Mouse (Mus musculus): ENCODE data around the gene Gm49601. TPM values are rescaled to one million over a fixed set of nuclear protein-coding genes. Genes with fewer than 3 reads are reported as not detected.

Gm49601 gene
- polyA plus RNA-seq, 1 experiment from 2014 or later: 4.3 TPM

DNA sequence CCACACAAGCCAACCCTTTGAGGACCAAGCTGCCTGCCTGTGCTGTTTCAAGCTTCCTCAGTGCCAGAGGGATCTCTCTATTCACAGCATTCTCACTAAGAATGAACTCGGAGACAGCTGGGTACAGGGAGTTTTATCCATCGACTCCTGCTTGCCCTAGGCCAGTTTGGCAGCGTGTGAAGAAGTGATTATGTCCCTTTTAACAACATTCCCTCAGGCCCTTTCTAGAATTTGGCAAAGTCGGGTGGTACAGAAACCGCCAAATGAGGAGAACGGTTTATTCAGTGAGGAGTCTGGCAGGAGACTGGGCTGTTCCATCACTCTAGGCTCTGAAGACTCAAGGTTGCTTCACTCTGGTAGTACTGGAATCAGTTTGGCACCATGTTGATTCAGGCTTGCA lies 6.0 kb downstream of the Gm49601 start:
- Histone ChIP-seq H3K4me3 (replicated peaks) (no peak overlapping the region), H3K4me1 (replicated peaks) (peaks cover 21% of the 10 kb centered on the region), H3K4me2 (replicated peaks) (peak overlapping the region; percentile 95)

DNA sequence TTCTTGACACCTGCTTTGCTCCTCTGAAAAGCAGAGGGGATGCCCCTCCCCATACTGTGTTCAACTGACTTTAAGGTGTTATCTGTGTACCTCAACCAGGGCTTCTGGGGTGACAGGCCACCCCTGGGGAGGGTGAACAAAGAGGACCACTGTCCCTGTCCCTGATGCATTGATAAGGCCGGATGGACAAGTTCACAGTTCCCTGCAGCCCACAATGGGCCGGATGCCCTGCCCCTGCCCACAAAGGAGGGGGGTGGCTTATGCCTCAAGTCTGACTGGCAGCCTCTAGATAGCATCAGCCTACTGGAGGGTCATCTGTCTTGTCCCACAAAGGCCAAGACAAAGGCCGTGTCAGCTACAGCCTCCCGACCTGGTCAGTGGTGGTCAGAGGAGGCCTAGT lies 7.1 kb downstream of the Gm49601 start:
- Histone ChIP-seq H3K9me3 (no peaks in the 10 kb centered on the region), H3K27me3 (replicated peaks) (peaks cover 62% of the 10 kb centered on the region), H3K27ac (no peak overlapping the region), H3K4me1 (replicated peaks) (peaks cover 21% of the 10 kb centered on the region), H3K36me3 (peaks cover 12% of the 10 kb centered on the region; the same call in 1 of the 2 replicates), H3K4me2 (replicated peaks) (no peak overlapping the region), H3K9ac (no peak overlapping the region), H3K4me3 (replicated peaks) (no peak overlapping the region)
- WGBS: 56% methylated on average over 4 of the region's 4 CpGs
- no peak for ATAC-seq

More for the DNA sequence above, 6.0 kb downstream of the Gm49601 start:
- Histone ChIP-seq H3K36me3 (peaks cover 12% of the 10 kb centered on the region; the same call in 1 of the 2 replicates), H3K9ac (no peak overlapping the region), H3K27ac (no peak overlapping the region), H3K9me3 (no peaks in the 10 kb centered on the region), H3K27me3 (replicated peaks) (peaks cover 73% of the 10 kb centered on the region)
- 50% methylated on average over 6 of the region's 6 CpGs for WGBS
- no peak for ATAC-seq

DNA sequence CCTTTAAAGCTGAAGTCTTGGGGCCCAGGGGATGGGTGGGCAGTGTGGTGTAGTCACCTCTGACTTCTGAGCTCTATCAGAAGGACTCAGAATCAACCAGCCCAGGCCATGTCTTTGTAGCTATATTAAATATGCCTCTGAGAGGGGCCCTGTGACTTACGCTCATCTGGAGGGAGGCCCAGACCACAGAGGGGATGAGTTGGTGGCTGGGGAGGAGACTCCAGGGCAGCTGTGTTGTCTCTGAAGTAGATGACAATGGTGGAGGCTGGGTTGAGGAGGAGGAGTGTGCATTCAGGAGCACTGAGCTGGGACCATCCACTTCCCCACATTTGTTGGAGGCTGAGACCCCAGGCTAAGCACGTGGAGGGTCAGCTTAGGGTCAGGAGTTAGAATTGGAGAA lies 7.9 kb downstream of the Gm49601 start:
- no peak overlapping the region for H3K4me3 ChIP-seq (replicated peaks)
- H3K9ac ChIP-seq: no peak overlapping the region
- H3K27ac ChIP-seq: no peak overlapping the region
- ATAC-seq: no peak
- H3K36me3 ChIP-seq: peaks cover 5% of the 10 kb centered on the region; the same call in 1 of the 2 replicates
- 60% methylated on average over 2 of the region's 2 CpGs for WGBS
- H3K27me3 ChIP-seq (replicated peaks): peaks cover 54% of the 10 kb centered on the region
- peaks cover 21% of the 10 kb centered on the region for H3K4me1 ChIP-seq (replicated peaks)
- H3K4me2 ChIP-seq (replicated peaks): no peak overlapping the region
- no peaks in the 10 kb centered on the region for H3K9me3 ChIP-seq

DNA sequence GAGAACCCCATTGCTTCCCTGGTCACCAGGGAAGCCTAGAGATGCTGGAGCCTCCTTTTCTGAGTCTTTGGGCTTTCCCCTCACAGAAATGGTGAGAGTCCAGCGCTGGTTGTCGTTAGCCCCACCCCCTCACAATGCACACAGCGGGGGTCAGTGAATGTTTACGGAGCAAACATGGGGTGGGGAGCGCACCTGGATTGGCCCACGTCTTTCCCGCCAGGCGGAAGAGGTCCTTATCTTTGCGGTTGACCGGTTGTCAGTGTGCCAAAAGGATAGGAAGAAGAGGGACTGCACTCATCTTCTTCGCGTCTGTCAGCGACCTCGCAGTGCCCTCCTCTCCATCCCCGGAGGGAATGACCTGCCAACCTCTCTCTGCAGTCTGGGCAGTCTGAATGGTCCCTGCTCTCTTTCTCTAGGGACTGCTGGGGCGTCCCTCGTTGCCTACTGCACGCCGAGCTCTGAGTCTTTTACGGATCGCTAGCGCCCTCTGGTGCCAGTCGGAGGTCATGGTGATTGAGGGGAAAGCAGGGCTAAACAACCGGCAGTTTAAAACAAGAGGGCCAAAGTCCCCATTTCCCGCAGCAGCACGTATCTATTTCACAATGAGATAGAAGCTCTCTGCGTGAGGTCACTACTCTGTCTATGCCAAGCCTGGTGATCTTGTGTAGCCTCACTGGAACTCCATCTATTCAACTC lies 8.7 kb downstream of the Gm49601 start:
- H3K9me3 ChIP-seq: no peaks in the 10 kb centered on the region
- peaks cover 46% of the 10 kb centered on the region for H3K27me3 ChIP-seq (replicated peaks)
- no peak overlapping the region for H3K27ac ChIP-seq
- peak overlapping the region; percentile 13 for H3K4me3 ChIP-seq (replicated peaks)
- peak; percentile 77 for ATAC-seq
- H3K36me3 ChIP-seq: no peaks in the 10 kb centered on the region
- peak overlapping the region; percentile 64 for H3K4me2 ChIP-seq (replicated peaks)
- H3K9ac ChIP-seq: no peak overlapping the region
- 2% methylated on average over 27 of the region's 27 CpGs for WGBS
- H3K4me1 ChIP-seq (replicated peaks): peaks cover 21% of the 10 kb centered on the region

DNA sequence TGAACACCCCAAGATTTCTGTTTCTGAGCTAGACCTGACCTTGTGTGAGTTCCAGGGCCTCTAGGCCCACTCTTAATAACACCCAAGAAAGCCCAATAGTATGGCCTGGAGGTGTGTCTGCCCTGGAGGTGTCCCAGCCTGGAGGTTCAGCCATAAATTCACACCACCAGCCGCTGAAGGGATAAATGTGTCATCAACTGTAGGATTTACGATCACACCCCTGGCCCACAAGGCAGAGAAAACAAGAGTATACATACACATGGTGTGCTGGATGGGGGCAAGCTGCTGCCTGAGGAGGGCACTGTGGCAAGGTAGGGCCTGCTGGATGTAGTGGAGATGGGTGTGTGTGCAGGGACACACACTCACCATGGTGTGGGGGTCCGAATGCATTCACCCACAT lies 12.9 kb downstream of the Gm49601 start:
- Histone ChIP-seq H3K4me1 (replicated peaks) (peaks cover 17% of the 10 kb centered on the region; the same call in 1 of the 2 replicates), H3K27ac (no peak overlapping the region), H3K4me2 (replicated peaks) (no peak overlapping the region), H3K9ac (no peak overlapping the region), H3K9me3 (no peaks in the 10 kb centered on the region), H3K4me3 (replicated peaks) (no peak overlapping the region), H3K36me3 (no peaks in the 10 kb centered on the region), H3K27me3 (replicated peaks) (peaks cover 8% of the 10 kb centered on the region)
- ATAC-seq: no peak
- 72% methylated on average over 3 of the region's 3 CpGs for WGBS

DNA sequence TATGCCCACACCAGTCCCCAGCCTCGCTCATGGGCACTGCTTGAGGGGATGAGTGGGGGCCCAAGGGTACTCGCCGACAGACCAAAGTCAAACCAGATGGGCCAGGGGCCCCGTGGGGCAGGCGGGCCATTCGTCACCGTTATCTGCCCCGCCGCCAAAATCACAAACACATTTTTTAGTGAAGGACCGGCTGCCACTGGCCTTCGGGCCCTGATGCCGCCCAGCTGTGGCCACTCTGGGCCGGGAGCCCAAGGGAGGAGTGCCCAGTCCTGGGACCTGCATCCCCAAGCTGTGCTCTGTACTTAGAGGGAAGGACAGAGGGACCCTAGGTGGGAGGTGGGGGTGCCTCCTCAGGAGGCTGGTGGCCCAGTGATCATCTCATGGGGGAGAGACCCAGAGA lies 14.5 kb downstream of the Gm49601 start:
- H3K27ac ChIP-seq: no peak overlapping the region
- WGBS: 38% methylated on average over 13 of the region's 13 CpGs
- H3K9ac ChIP-seq: no peak overlapping the region
- H3K4me1 ChIP-seq (replicated peaks): peaks cover 10% of the 10 kb centered on the region; the same call in 1 of the 2 replicates
- H3K27me3 ChIP-seq (replicated peaks): peaks cover 4% of the 10 kb centered on the region
- H3K9me3 ChIP-seq: no peaks in the 10 kb centered on the region
- no peak overlapping the region for H3K4me2 ChIP-seq (replicated peaks)
- ATAC-seq: no peak
- no peak overlapping the region for H3K4me3 ChIP-seq (replicated peaks)
- H3K36me3 ChIP-seq: no peaks in the 10 kb centered on the region

DNA sequence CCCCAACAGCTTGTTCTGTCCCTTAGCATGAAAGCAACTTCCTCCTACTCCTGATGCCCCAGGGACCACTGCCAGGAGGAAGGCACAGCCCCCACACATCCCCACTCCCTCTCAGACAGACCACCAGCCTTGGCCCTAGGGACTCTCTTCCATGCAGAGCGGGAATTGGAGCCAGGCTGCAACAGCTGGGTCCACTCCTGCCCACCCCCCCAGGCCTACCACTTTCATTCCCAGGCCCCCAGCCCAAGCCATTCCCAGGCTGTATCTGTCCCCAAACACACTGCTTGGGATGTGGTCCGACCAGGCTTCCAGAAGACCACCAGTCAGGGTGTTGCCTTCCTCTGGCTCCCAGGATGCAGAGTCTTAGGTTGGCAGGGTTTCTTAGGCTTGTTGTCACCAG lies 17.1 kb downstream of the Gm49601 start:
- 63% methylated on average over 2 of the region's 2 CpGs for WGBS
- Histone ChIP-seq H3K4me1 (replicated peaks) (peaks cover 20% of the 10 kb centered on the region), H3K27me3 (replicated peaks) (peaks cover 4% of the 10 kb centered on the region; the same call in 1 of the 2 replicates)

DNA sequence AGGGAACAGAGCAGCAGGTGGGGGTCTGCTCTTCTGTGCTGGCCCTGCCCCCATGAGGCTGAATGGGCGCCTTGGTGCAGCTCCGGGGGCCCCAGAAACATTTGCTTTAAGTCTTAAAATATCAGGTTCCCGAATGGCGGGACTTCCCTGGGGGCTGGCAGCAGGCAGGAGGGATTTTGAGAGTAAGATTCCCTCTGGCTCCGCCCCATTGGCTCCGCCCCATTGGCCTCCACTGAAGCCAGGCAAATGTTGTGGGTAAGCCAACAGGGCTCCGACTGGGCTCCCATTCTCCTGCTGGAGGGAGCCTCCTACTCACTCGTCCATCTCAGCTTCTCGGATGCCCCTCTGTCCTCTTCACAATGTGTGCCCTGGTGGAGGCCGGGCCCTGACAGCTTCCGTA lies 18.0 kb downstream of the Gm49601 start:
- Histone ChIP-seq H3K9me3 (no peaks in the 10 kb centered on the region), H3K9ac (no peak overlapping the region), H3K4me3 (replicated peaks) (no peak overlapping the region), H3K27me3 (replicated peaks) (peaks cover 4% of the 10 kb centered on the region; the same call in 1 of the 2 replicates), H3K36me3 (no peaks in the 10 kb centered on the region), H3K4me1 (replicated peaks) (peaks cover 23% of the 10 kb centered on the region), H3K27ac (no peak overlapping the region), H3K4me2 (replicated peaks) (peak overlapping the region; percentile 24)
- WGBS: 16% methylated on average over 11 of the region's 11 CpGs
- ATAC-seq: no peak

More for the DNA sequence above, 17.1 kb downstream of the Gm49601 start:
- Histone ChIP-seq H3K4me2 (replicated peaks) (no peak overlapping the region), H3K4me3 (replicated peaks) (no peak overlapping the region), H3K9ac (no peak overlapping the region), H3K36me3 (no peaks in the 10 kb centered on the region), H3K27ac (no peak overlapping the region), H3K9me3 (no peaks in the 10 kb centered on the region)
- no peak for ATAC-seq

DNA sequence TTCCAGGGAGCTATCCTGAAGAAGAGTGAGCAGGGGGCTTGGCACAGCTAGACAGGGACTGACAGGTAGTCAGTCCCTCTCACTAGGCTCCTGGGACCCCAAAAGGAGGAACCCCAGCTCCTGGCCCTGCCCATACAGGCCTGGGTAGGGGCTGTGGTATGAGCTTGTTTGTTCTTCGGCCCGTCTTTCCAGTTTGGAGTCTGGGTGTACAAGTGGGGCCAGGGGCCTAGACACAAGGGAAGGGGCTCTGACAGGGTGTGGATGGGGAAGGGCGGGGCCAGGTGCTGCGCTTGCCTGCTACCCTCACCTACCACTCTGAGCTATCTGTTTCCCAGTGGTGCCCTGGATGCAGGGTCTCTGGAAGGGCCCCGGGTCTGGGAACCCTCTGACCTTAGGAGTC lies 20.5 kb downstream of the Gm49601 start:
- Histone ChIP-seq H3K4me3 (replicated peaks) (no peak overlapping the region), H3K9ac (no peak overlapping the region), H3K36me3 (no peaks in the 10 kb centered on the region), H3K4me2 (replicated peaks) (no peak overlapping the region), H3K9me3 (no peaks in the 10 kb centered on the region), H3K27me3 (replicated peaks) (peaks cover 4% of the 10 kb centered on the region; the same call in 1 of the 2 replicates), H3K4me1 (replicated peaks) (peaks cover 19% of the 10 kb centered on the region), H3K27ac (no peak overlapping the region)
- WGBS: 62% methylated on average over 5 of the region's 5 CpGs
- ATAC-seq: peak; percentile 37; the same call in 1 of the 2 replicates

DNA sequence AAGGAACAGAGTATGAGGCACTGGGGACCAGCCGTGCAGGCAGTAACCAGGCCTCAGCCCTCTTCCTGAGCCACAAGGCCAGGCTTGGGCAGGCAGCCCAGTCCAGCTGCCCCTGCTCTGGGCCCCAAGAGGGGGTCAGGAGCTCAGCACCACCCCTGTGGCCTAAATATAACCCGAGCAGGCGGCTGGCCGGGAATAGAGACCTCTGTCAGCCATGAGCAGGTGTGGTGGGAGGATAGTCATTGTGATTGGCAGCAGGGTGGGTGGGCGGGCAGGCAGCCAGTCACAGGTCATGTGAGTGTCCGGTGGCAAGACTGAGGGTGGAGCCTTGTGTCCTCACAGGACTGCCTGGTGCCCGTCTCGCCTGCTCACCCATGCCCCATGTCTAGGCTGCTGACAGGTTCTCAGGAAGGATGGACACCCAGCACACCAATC lies 21.9 kb downstream of the Gm49601 start:
- Histone ChIP-seq H3K4me2 (replicated peaks) (no peak overlapping the region), H3K36me3 (no peaks in the 10 kb centered on the region), H3K27ac (no peak overlapping the region), H3K4me1 (replicated peaks) (peaks cover 19% of the 10 kb centered on the region), H3K9ac (no peak overlapping the region), H3K27me3 (replicated peaks) (peaks cover 4% of the 10 kb centered on the region; the same call in 1 of the 2 replicates), H3K4me3 (replicated peaks) (no peak overlapping the region), H3K9me3 (no peaks in the 10 kb centered on the region)
- 0 out of 2 replicates have a peak, but pooled peaks have one; percentile 20 for ATAC-seq
- WGBS: 58% methylated on average over 8 of the region's 8 CpGs

DNA sequence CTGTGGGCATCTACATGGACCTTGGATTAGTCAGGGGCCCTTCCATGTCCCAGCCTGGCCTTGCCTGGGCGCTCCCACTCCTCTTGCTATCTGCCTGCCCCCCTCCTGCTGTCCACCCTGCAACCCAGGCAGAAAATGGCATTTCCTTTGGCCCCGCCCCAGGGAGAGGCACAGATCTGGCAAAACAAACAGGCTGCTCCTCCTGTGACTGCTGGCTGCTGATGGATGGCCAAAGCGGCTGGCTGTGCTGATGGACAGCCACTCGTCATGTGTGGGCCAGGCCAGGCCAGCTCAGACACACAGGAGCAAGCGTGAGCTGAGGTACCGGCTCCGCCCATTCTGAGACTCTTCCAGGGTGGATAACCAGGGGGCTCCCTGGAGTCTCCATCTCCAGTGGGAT lies 24.8 kb downstream of the Gm49601 start:
- ATAC-seq: no peak
- Histone ChIP-seq H3K36me3 (no peaks in the 10 kb centered on the region), H3K4me1 (replicated peaks) (peaks cover 16% of the 10 kb centered on the region), H3K27me3 (replicated peaks) (no peaks in the 10 kb centered on the region; the same call in 1 of the 2 replicates), H3K9ac (no peak overlapping the region), H3K4me2 (replicated peaks) (no peak overlapping the region), H3K27ac (no peak overlapping the region), H3K4me3 (replicated peaks) (no peak overlapping the region), H3K9me3 (no peaks in the 10 kb centered on the region)
- 49% methylated on average over 7 of the region's 7 CpGs for WGBS

DNA sequence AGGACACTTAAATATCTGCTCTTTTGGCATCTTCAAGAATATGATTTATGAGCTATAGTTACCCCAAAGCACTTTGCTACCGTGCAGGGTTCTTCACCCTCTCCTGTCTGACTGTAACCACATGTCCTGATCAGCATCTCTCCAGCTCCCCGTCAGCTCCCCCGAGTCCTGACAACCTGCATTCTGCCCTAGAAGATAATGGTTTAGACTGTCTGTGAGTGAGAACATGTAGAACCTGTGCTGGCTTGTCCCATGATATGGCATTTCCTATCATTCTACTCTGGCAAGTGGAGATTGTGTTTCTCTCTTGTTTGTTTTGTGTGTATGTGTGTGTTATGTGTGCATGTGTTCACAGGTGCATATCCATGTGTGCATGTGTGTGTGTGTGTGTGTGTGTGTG lies 28.2 kb downstream of the Gm49601 start:
- H3K36me3 ChIP-seq: no peaks in the 10 kb centered on the region
- no peak for ATAC-seq
- 66% methylated on average over 3 of the region's 3 CpGs for WGBS
- H3K9me3 ChIP-seq: no peaks in the 10 kb centered on the region
- no peak overlapping the region for H3K4me2 ChIP-seq (replicated peaks)
- no peak overlapping the region for H3K4me3 ChIP-seq (replicated peaks)
- H3K4me1 ChIP-seq (replicated peaks): 0 out of 2 replicates have a peak, but pooled peaks cover 3% of the 10 kb centered on the region
- H3K9ac ChIP-seq: no peak overlapping the region
- peaks cover 8% of the 10 kb centered on the region for H3K27me3 ChIP-seq (replicated peaks)
- H3K27ac ChIP-seq: no peak overlapping the region

DNA sequence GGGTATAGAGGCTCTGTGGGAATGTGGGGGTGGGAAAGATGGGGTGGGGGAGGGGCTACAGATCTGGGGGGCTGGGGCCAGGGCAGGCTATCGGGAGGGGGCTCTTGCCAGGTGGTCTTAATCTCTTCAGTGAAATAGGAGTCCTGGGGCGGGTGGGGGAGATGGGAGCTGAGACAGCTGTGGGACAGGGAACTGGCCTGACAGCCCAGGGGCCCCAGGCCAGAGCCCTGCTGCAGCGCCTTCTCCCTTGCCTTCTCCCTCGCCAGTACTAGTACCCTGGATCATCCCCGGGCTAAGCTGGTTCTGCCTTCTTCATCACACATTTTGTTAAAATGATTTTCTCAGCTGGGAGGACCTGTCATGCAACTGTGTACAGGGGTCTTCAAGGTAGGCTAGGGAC lies 30.0 kb downstream of the Gm49601 start:
- H3K27ac ChIP-seq: no peak overlapping the region

More for the DNA sequence above, 30.0 kb downstream of the Gm49601 start:
- ATAC-seq: no peak
- no peaks in the 10 kb centered on the region for H3K9me3 ChIP-seq
- H3K4me2 ChIP-seq (replicated peaks): no peak overlapping the region
- H3K36me3 ChIP-seq: no peaks in the 10 kb centered on the region
- H3K27me3 ChIP-seq (replicated peaks): peaks cover 22% of the 10 kb centered on the region
- peaks cover 7% of the 10 kb centered on the region for H3K4me1 ChIP-seq (replicated peaks)
- WGBS: 48% methylated on average over 5 of the region's 5 CpGs
- H3K4me3 ChIP-seq (replicated peaks): no peak overlapping the region
- no peak overlapping the region for H3K9ac ChIP-seq

Data from intestine, embryonic 15.5 days (tissue).